Mouse (Mus musculus): ENCODE measurements around the gene Chac1. TPM values are rescaled to one million over a fixed set of nuclear protein-coding genes. Genes with fewer than 3 reads are reported as not detected.
A peak's percentile ranks its signal among the peaks of the same experiment; 100 is the strongest.

Chac1 gene
- polyA plus RNA-seq, 1 experiment: 2.2 TPM

- Histone ChIP-seq H3K27me3 (replicated peaks; ENCODE audit: control insufficient read depth, insufficient read depth, low read length) (no peaks in the 10 kb centered on the region), H3K4me1 (ENCODE audit: control insufficient read depth, insufficient read depth, low read length) (no peaks in the 10 kb centered on the region), H3K4me3 (ENCODE audit: insufficient read depth, low read depth, low read length) (0 out of 2 replicates have a peak overlapping the region, but pooled peaks have one; percentile 1), H3K27ac (ENCODE audit: insufficient read depth, low read depth, low read length) (peak overlapping the region; percentile 61), H3K36me3 (ENCODE audit: control insufficient read depth, insufficient read depth, low read length) (0 out of 2 replicates have a peak, but pooled peaks cover 2% of the 10 kb centered on the region)
- no peak for TF ChIP-seq CTCF (conservative IDR thresholded peaks at IDR 0.05; ENCODE audit: insufficient read depth, insufficient read length, low read depth, low read length)
- TF ChIP-seq POLR2A (IDR thresholded peaks at IDR 0.05; ENCODE audit: low read depth, low read length): no peak
- 58% methylated on average over 2 of the region's 2 CpGs for WGBS
- no peak for DNase-seq
Observed at GRCm38 (mm10) chr2:119336002-119336401, 15.0 kb upstream of the Chac1 start.

- H3K4me1 ChIP-seq (ENCODE audit: control insufficient read depth, insufficient read depth, low read length): no peaks in the 10 kb centered on the region
- 0 out of 2 replicates have a peak, but pooled peaks cover 2% of the 10 kb centered on the region for H3K36me3 ChIP-seq (ENCODE audit: control insufficient read depth, insufficient read depth, low read length)
- peak; percentile 70 for DNase-seq
- H3K27me3 ChIP-seq (replicated peaks; ENCODE audit: control insufficient read depth, insufficient read depth, low read length): no peaks in the 10 kb centered on the region
- H3K27ac ChIP-seq (ENCODE audit: insufficient read depth, low read depth, low read length): peak overlapping the region; percentile 61
- WGBS: 68% methylated on average over 10 of the region's 10 CpGs
- H3K4me3 ChIP-seq (ENCODE audit: insufficient read depth, low read depth, low read length): 0 out of 2 replicates have a peak overlapping the region, but pooled peaks have one; percentile 1
- TF ChIP-seq CTCF (conservative IDR thresholded peaks at IDR 0.05; ENCODE audit: insufficient read depth, insufficient read length, low read depth, low read length) (no peak), POLR2A (IDR thresholded peaks at IDR 0.05; ENCODE audit: low read depth, low read length) (no peak)
Observed at GRCm38 (mm10) chr2:119336470-119336869, 14.6 kb upstream of the Chac1 start.

GRCm38 (mm10) chr2:119337425-119338265 is 13.4 kb upstream of the Chac1 start:
- Histone ChIP-seq H3K27ac (ENCODE audit: insufficient read depth, low read depth, low read length) (peak overlapping the region; percentile 49; the same call in 1 of the 2 replicates), H3K4me3 (ENCODE audit: insufficient read depth, low read depth, low read length) (peak overlapping the region; percentile 49), H3K4me1 (ENCODE audit: control insufficient read depth, insufficient read depth, low read length) (no peaks in the 10 kb centered on the region), H3K36me3 (ENCODE audit: control insufficient read depth, insufficient read depth, low read length) (0 out of 2 replicates have a peak, but pooled peaks cover 2% of the 10 kb centered on the region), H3K27me3 (replicated peaks; ENCODE audit: control insufficient read depth, insufficient read depth, low read length) (no peaks in the 10 kb centered on the region)
- 9% methylated on average over 60 of the region's 60 CpGs for WGBS
- TF ChIP-seq POLR2A (IDR thresholded peaks at IDR 0.05; ENCODE audit: low read depth, low read length) (no peak), CTCF (conservative IDR thresholded peaks at IDR 0.05; ENCODE audit: insufficient read depth, insufficient read length, low read depth, low read length) (peak; percentile 83)
- peak; percentile 95 for DNase-seq

GRCm38 (mm10) chr2:119344537-119345138 is 6.4 kb upstream of the Chac1 start:
- H3K36me3 ChIP-seq (ENCODE audit: control insufficient read depth, insufficient read depth, low read length): no peaks in the 10 kb centered on the region
- no peak overlapping the region for H3K4me3 ChIP-seq (ENCODE audit: insufficient read depth, low read depth, low read length)
- TF ChIP-seq CTCF (conservative IDR thresholded peaks at IDR 0.05; ENCODE audit: insufficient read depth, insufficient read length, low read depth, low read length) (no peak), POLR2A (IDR thresholded peaks at IDR 0.05; ENCODE audit: low read depth, low read length) (no peak)
- no peaks in the 10 kb centered on the region for H3K27me3 ChIP-seq (replicated peaks; ENCODE audit: control insufficient read depth, insufficient read depth, low read length)
- WGBS: 34% methylated on average over 6 of the region's 6 CpGs
- peak; percentile 45 for DNase-seq
- H3K27ac ChIP-seq (ENCODE audit: insufficient read depth, low read depth, low read length): peak overlapping the region; percentile 59
- H3K4me1 ChIP-seq (ENCODE audit: control insufficient read depth, insufficient read depth, low read length): no peaks in the 10 kb centered on the region

DNA sequence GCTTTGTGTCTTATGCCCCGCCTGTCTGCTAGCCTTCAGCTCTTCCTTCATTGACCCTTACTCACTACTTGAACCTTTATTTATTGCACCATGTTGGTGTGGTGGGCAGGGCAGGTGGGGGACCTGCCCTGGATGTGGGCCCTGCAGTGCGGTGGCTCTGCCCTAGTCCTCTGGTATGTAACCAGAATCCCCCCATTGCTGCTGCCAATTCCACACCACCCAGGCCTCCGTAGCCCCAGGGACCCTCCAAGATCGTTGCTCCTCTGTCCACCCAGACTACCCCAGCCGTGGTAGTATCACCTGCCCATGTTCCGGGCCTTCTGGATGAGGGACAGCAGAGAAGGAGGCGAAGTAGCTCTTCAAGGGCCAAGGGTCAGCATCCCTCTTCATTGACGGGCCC is 2.7 kb downstream of the Chac1 start:
- no peak for DNase-seq
- Histone ChIP-seq H3K27me3 (replicated peaks; ENCODE audit: control insufficient read depth, insufficient read depth, low read length) (no peaks in the 10 kb centered on the region), H3K27ac (ENCODE audit: insufficient read depth, low read depth, low read length) (no peak overlapping the region), H3K4me1 (ENCODE audit: control insufficient read depth, insufficient read depth, low read length) (peaks cover 5% of the 10 kb centered on the region; the same call in 1 of the 2 replicates), H3K4me3 (ENCODE audit: insufficient read depth, low read depth, low read length) (no peak overlapping the region), H3K36me3 (ENCODE audit: control insufficient read depth, insufficient read depth, low read length) (no peaks in the 10 kb centered on the region)
- no peak for TF ChIP-seq CTCF (conservative IDR thresholded peaks at IDR 0.05; ENCODE audit: insufficient read depth, insufficient read length, low read depth, low read length)
- no peak for TF ChIP-seq POLR2A (IDR thresholded peaks at IDR 0.05; ENCODE audit: low read depth, low read length)
- WGBS: 93% methylated on average over 8 of the region's 8 CpGs

GRCm38 (mm10) chr2:119355089-119355488 is 4.1 kb downstream of the Chac1 start:
- no peak for TF ChIP-seq POLR2A (IDR thresholded peaks at IDR 0.05; ENCODE audit: low read depth, low read length)
- no peak for TF ChIP-seq CTCF (conservative IDR thresholded peaks at IDR 0.05; ENCODE audit: insufficient read depth, insufficient read length, low read depth, low read length)

DNA sequence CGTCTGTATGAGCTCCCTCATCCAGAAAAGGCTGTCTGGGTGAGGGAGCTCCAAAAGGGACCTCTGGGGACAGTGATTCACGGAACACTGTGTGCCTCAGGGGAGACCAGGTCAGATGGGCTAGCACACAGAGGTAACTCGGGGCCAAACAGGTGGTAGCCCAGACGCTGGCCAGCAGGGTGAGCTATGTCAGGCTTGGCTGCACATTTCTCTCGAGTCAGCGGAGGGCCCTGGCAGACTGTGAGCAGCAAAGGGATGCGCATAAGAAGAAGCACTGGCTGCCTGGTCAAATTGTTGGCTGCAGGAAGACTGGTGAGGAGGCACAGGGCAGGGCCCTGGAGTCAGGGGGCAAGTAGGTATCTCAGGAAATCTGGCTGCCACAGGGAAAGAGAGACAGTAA is 4.6 kb downstream of the Chac1 start:
- 20% methylated on average over 7 of the region's 7 CpGs for WGBS
- peaks cover 5% of the 10 kb centered on the region; the same call in 1 of the 2 replicates for H3K4me1 ChIP-seq (ENCODE audit: control insufficient read depth, insufficient read depth, low read length)
- H3K36me3 ChIP-seq (ENCODE audit: control insufficient read depth, insufficient read depth, low read length): no peaks in the 10 kb centered on the region
- DNase-seq: peak; percentile 87
- TF ChIP-seq POLR2A (IDR thresholded peaks at IDR 0.05; ENCODE audit: low read depth, low read length): no peak
- peak; percentile 49 for TF ChIP-seq CTCF (conservative IDR thresholded peaks at IDR 0.05; ENCODE audit: insufficient read depth, insufficient read length, low read depth, low read length)
- no peaks in the 10 kb centered on the region for H3K27me3 ChIP-seq (replicated peaks; ENCODE audit: control insufficient read depth, insufficient read depth, low read length)
- H3K27ac ChIP-seq (ENCODE audit: insufficient read depth, low read depth, low read length): no peak overlapping the region
- H3K4me3 ChIP-seq (ENCODE audit: insufficient read depth, low read depth, low read length): no peak overlapping the region

More at GRCm38 (mm10) chr2:119355089-119355488, 4.1 kb downstream of the Chac1 start:
- Histone ChIP-seq H3K27ac (ENCODE audit: insufficient read depth, low read depth, low read length) (no peak overlapping the region), H3K4me3 (ENCODE audit: insufficient read depth, low read depth, low read length) (no peak overlapping the region), H3K27me3 (replicated peaks; ENCODE audit: control insufficient read depth, insufficient read depth, low read length) (no peaks in the 10 kb centered on the region), H3K4me1 (ENCODE audit: control insufficient read depth, insufficient read depth, low read length) (peaks cover 5% of the 10 kb centered on the region; the same call in 1 of the 2 replicates), H3K36me3 (ENCODE audit: control insufficient read depth, insufficient read depth, low read length) (no peaks in the 10 kb centered on the region)
- peak; percentile 74 for DNase-seq
- WGBS: 45% methylated on average over 3 of the region's 3 CpGs
